Mouse (Mus musculus) spleen, adult 18-20 months (tissue): Measurements from ENCODE around the gene Ntm.

Experiments
- DNase-seq, 2 experiments: peaks; one replicate each; pipeline ENCODE4 v3.0.0; 2022; ENCODE audit warnings: mixed read lengths in 2 of 2

Gene Ntm

DNA sequence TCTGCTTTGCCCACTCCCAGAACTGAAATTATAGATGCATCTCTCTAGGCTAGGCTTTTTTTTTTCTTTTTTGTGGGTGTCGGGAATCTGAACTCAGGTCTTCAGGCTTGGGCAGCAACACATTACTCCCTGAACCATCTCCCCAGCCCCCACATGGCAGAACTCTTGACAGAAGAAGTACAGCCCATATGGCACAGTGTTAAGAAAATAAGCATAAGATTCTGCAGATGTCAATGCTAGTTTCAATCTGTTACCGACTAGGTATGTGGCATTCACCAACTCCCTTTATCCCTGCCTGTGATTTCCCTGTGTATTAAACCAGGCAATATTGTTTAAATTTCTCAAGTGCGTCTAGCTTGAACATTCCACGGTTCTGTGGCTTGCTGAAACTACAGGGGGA, 166.7 kb downstream of the Ntm start:
- no peak for DNase-seq

DNA sequence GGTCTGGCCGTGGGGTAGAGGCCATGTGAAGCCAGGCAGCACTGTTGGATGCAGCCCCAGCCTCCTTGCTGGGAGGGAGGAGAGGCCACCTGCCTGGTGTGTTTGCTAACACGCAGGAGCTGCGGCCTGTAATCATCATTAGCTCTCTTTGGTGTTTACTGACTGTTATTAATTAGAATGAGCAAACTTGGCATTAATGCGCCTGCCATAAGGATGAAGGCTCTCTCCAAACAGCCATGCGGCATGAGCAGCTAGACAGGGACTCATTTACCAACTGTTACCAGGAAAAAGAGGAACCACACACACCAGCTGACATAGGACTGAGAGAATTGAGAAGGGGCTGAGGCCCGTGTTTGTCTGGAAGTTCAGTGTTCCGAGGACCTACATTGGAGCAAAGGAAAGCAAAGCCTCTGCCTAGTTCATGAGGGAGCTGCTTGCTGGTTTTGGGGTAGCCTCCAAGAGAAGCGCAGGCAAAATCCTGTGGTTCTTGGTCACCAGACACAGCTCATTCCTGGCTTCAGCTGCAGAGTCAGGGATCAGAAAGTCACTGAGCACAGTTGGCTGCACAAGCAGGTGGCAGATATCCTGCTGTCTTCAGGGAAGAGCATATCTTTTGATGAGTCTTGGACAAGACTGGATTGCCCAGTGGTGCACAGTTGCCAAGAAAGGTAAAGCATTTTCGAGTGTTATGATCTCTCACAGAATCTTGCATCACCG, 171.6 kb downstream of the Ntm start:
- no peak for DNase-seq

DNA sequence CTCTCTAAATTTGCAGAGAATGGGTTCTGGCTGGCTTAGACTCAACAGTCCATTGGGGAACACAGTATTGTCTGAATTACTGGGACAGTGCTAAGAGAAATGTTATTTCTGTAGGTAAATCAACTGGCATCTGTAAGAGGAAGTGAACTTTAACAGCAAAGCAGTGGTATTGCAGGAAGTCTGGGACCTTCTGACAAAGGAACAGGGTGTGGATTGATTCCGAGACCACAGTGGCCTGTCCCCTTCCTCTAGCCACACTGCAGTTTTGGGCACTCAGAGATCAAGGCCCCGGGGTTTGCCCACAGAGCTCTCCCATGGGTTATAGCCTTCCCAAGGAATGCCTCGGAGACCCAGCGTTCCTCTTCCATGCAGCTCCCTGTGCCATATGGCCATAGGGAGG, 172.9 kb downstream of the Ntm start:
- DNase-seq: no peak

DNA sequence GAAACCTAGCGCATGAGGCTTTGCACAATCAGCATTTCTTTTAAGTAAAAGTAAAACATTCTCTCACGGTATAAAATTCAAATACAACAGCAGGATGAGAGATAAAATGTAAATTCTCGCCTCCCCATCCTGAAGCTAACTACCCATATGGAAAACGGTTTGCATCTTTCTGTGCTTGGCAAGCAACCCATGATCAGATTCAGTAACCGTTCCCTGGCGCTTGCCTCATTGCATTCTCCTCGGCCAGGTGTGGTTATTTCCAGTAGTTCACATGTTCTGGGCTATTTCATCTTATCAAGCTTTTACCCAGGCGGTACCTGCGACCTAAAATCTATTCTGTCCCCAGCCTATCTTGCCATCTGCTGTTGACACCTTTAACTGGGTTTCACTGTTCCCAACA, 174.1 kb downstream of the Ntm start:
- DNase-seq: no peak

DNA sequence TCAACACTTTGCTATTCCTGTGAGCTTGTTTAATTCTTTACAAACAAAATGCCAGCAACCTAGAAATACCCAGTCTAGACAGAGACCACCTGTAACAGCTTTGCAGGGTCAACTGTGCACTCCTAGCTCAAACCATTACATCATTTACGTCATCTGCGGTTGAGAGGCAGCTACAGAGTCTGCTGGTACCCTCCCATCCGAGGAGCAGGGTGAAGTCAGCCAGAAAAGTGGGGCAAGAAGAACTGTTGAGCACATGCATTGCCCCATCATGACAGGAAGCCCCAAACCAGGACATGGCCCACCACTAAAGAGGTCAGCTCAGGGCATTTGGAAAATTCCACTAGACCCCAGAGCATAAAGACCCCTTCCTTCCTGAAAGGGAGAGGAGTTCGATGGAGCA, 175.5 kb downstream of the Ntm start:
- DNase-seq: no peak

DNA sequence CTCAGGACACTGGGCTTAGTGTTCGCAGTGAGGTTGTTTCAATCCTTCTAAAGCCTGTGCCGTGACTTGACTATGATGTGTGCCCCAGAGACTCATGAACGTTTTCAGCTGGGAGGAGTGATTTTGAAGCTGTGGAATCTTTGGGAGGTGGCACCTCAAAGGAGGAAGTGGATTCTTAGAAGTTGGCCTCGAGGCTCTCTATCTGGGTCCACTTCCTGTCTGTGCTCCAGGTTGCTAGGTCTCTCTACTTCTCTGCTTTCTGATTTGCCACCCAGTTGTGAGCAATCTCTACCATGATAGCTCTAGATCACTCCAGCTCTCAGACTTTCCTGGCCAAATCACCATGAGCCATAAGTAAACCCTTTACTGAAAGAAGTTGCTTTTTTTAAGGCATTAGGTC, 180.2 kb downstream of the Ntm start:
- DNase-seq: no peak

DNA sequence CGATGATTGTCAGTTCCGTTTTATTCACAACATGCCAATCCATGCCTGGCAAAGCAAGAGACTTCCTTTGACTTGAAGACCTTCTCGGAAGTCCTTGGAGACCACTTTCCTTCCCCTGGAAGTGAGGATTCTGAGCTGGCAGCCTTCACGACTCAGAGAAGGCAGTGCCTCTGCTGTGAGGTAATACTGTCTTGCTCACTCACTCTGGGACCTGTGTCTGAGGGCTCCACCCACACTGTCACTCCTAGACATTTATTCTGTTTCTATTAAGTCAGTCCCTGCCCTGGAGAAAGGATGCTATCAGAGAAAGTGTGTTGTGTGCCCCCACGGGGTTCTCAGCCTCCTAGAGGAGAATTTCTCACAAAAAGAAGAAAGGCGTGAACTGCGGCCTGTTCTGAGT, 183.2 kb downstream of the Ntm start:
- DNase-seq: no peak

DNA sequence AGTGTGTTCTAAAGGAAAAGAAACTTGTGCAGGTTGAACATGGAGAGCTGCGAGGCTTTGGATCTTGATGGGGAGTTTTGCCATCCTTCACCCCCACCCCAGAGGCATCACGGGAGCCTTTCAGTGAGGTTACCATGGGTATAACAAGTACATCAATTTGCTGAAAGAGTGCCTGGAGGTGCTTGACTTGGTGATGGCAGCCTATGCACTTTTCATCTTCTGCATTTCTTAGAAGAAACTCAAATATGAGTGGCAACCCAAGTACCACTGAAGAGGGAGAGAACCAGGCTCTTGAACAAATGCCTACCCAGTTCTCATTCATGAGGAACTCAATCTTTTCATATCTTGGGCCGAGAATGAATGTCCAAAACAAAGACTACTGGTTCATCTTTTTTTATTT, 186.0 kb downstream of the Ntm start:
- DNase-seq: no peak

DNA sequence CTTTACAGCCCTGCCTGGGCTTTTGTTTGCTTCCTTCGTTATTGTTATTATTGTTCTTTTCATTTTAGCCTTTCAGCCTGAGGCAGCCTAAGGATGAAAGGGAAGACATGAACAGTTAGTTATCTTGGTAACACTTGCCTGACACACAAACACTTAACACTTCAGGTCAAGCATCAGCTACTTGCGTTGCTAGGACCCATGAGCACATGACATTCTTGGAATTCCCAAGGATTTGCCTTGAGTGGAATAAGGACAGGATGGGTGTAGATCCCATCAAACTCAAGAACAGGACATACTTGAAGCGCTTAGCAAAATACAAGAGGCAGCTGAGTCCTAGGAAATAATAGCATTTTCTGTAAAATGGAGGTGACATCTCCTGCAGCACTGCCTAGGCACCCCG, 186.4 kb downstream of the Ntm start:
- DNase-seq: no peak

DNA sequence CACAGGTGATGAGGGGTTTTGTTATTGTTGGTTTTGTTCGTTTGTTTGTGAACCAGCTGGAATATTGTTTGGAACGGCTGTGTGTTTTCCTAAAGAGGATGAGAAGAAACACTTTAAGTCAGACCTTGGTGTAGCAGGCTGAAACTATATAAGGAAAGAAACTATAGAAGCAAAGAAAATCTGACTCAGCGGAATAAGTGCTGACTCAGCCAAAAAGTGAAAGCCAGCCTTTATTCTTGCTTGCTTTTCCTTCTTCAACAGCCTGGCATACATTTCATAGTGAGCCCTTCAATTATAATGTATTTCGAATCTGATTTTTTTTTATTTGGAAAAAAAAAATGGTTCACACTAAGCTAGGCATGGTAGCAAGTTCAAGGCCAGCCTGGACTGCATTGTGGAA, 186.9 kb downstream of the Ntm start:
- no peak for DNase-seq

DNA sequence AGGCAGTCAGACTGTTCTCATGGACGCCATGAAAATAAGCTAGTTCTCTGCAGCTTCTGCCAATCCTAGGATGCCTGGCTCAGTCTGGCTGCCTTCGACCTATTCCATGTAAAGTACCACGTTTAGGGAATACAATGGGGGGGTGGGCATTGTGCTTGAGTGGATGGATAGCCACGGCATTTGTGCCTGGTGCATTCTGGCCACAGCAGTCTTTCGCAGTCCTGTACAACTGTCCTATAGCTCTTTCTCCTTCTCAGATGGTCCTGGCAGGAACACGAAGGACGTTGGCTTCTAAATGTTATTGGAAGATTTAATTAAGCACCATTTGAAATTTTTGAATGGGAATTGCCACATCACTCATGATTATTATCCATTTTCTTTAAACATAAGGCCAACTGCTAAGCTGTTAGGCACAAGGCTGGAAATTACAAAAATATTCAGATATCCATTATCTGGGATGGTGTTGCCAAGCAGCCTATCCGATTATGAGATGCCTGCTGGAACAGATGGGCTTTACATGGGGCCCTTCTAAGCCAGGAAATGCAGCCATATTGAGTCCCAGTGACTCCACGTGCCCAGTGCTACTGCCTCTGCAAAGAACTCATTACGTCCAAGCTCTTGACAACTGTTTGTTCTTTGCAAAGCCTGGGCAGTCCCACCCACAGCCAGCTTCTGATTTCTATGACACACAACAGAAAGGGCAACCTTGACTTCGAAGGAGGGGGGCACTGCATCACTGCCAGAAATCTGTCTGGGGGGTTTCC, 190.1 kb downstream of the Ntm start:
- DNase-seq: no peak

DNA sequence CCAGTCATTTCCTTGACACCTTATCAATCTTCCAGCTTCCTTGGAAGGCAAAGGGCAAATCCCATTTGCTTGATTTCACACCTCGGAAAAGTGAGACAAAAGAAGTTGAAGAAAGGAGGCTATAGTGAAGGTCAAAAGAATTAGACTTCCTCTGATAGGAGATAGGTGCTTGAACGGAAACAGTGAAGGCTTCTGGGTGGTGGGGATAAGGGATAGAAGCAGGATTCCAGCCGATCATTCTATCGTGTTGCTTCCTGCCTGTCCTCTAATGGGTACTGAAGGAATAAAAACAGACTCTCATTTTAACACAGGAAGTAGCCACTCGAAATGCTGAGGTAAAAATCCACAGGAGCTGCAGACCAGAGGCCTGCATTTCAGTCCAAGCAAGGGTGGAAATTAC, 191.1 kb downstream of the Ntm start:
- DNase-seq: no peak

DNA sequence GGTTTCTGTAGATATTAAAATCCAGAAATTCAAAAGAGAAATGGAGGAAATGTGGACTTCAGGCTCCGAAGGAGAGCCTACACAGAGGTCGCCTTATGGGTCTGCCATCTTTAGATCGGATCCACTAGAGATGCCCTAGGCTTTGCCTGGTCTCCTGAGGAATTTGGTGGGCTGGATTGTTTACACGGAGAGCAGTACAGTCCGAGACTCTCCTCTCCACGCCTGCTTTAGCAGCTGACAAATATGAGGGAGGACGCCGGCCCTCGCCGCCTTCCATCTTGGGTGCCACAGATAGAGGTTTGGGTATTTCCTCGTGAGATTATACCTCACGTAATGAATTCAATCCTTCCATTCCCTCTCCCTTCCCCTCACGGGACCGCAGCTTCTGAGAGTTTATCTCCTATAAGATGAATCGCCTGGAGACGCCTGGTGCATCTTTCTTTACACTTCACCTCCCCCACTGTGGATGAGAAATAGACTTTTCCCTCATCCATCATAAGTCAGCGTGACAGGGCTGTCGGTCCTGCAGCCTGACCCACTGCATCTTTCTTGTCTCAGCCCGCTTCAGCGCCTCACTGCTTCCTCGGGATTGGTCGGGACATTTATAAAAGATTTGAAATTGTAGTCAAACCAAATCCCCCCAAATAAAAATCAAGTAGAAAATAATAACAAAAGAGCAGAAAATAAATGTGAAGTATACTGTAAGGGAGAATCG, 191.7 kb downstream of the Ntm start:
- DNase-seq: no peak

DNA sequence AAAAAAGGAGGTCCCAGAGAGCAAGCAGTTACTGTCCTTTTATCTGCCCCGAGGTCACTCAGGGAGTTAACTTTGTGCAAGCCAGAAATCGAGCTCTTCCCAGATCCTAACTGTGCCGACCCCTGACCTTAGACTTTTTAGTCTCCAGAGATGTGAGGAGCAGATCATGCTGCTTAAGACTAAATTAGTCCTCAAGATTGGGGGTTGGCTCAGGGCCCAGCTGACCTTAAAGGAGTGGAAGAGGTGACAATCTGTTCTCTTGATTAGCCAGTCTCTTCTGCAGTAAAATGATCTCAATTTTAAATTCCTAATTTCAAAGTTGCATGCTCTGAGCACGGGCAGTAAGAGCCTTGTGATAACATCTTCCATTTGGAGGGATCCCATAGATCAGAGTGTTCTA, 193.6 kb downstream of the Ntm start:
- peak in 1 of 2 experiments; percentile 2 for DNase-seq

DNA sequence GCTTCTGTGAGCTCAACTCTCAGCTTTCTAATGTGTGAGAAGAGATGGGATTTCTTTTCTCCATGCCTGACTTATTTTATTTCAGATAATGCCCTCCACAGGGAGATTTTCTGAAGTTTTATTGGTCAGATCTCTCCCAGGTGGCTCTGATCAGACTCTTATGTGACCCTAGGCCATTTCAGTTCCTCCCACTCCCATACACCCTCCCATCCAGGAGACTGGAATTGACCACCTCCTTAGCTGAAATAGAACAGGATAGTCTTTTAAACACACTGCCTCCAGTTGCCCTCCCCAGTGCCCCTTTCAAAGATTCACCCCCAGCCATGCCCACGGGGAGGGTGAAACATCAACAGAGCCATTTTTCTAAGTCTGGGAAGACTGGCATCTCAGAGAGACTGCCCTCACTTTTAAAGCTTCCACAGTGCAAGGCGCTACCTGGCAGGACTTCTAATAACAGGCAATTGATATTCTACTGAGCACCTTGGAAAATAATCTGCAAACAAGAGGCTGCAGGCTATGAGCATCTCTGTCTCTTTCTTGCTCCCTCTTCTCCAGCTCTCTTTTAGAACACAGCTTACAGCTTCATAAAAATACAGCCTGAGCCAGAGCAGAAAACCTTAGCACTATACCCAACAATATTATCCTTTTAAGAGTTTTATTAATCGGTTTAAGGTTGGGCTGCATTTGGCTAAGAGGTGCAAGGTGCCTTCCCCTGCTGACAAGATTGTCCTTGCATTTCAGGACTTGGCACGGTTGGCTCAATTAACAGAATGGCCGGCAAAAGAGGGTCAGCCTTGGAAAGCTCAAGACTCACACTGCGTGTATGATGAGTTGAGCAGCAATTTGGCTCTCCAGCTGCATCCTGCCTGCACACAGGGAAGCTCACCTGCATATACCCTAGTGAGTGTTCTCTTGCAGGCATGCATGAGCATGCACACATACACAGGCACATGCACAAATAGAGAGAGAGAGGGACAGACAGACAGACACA, 196.7 kb downstream of the Ntm start:
- DNase-seq: no peak

DNA sequence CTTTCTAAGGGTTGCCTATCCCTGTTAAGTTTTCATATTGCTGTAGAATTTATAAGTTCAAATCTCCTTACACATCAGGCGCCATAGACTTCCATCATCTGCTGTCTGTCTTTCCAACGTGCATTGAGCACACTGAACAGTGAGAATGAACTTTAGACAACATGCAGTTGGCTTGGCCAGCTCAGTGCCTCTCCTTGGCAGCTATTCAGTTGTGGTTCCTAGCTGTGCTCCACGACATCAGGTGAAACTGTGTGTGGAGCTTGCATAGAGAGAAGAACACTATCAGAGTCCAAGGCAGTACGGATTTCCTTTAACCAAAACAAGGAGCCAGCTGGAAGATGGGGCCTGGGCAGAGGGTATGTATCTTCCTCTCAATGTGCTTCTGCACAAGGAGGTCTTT, 199.6 kb downstream of the Ntm start:
- DNase-seq: no peak

DNA sequence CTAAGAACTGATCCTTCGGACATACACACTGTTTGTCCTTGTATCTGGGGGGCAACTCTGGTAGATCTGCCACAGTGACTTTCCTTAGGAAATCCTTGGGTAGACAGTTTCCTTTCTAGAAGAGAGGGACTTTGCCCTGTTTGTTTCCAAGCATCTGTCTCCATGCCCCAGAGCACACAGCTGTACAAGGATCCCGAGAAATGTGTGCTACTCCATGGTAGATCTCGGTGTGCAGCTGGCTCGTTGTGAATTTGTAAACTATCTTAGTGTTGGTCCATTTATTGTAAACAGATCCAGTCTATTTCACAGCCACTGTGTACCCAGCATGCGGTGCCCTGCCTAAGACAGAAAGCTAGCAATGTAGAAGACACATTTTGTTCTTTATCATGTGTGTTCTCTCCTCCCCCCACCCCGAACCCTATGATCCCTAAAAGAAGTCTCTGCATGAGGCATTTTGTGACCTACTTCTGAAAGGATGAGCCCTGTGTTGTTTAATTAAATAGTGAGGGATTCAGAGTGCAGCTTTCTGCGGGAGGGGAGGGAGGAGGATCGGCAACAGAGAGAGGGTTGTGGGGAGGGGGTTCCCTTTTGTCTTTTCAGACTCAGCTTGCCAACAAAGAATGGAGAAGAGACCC, 200.9 kb downstream of the Ntm start:
- DNase-seq: no peak

DNA sequence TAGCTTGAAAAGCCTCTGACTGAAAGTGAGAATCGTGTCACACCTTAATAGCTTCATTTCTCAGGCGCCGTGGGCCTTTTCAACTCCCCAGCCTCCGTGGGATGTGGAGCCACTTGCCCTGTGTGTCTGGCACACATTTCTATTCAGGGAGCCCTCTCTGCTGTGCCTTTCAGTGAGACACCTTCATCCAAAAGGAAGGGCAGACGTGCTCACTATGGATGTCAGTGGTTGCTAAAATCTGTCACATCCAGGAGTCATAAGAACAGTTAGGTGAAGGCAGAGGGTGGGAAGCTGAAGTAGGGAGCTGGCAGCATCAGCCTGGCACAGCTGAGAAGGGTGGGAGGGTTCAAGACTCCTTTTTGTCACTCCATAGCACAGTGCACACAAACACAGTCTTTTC, 201.4 kb downstream of the Ntm start:
- DNase-seq: no peak

DNA sequence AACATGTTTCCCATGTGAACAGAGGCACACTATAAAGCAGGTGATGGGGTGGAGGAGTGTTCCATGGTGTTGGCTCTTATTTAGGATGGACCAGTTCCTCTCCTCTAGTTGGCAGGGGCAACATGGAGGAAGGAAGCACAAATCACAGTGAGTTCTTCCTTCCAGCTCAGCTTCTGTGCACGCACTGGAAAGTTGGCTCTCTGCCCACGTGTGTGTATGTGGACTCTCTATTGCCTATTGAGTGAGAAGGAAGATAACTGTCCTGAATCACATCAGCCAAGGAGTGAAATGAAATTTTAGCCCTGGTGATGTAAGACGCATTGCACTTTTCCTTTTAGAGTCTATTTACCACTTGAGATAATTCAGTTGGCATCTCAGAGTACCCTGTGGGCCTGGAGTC, 203.0 kb downstream of the Ntm start:
- no peak for DNase-seq

DNA sequence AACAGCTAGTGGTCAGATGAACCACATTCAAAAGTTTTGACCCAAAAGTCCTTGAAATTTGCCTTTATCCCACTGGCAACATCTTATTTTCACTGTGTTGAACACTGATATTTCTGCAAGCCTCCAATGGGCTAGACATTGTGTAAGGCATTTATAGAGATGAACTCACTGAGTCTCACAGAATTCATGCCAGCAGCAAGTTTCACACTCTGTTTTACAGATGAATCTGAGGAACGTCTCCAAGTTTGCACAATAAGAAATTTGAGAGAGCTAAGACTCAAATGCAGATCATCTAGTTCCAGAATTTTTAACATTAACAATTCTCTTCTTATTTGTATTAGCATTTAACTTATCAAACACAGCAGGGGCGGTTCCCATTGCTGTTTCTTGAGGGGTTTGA, 203.9 kb downstream of the Ntm start:
- no peak for DNase-seq

DNA sequence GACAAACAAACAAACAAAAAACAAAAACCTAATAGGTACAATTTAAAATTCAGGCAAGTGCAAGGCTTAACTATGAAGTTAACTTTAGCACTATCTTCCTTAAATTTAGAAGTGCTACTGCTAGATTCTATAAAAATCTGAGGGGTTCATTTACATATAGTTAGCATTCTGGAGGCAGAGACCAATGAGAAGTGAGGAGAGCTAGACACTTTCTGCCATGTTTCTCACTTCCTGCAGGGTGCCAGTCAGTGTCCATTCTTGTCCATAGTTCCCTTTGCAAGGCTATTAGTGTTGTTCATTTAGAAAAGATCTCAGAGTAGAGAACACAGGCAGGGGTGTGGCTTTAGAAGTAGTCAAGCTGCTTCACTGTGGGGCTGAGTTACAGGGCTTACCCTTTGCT, 208.6 kb downstream of the Ntm start:
- DNase-seq: no peak

DNA sequence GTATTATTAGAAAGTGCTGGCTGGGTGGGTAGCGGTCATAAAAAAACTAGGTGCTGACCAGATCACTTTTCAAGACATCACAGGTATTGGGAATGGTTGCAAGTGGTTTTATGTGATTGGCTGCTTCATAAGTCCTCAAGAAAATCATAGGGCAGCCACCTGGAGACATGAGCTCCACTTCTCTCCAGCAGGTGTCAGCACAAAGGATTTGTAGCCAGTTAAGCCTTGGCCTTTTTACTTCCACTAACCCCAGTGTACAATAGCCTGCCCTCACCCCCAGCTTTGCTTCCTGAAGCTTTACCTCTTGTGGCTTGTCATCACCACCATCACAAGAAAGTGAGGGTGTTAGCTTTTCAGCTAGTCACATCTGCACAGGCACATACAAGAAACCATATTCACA, 211.5 kb downstream of the Ntm start:
- no peak for DNase-seq
